Mouse (Mus musculus): Measurements from ENCODE around the gene Pnma1.

The Pnma1 gene

DNA sequence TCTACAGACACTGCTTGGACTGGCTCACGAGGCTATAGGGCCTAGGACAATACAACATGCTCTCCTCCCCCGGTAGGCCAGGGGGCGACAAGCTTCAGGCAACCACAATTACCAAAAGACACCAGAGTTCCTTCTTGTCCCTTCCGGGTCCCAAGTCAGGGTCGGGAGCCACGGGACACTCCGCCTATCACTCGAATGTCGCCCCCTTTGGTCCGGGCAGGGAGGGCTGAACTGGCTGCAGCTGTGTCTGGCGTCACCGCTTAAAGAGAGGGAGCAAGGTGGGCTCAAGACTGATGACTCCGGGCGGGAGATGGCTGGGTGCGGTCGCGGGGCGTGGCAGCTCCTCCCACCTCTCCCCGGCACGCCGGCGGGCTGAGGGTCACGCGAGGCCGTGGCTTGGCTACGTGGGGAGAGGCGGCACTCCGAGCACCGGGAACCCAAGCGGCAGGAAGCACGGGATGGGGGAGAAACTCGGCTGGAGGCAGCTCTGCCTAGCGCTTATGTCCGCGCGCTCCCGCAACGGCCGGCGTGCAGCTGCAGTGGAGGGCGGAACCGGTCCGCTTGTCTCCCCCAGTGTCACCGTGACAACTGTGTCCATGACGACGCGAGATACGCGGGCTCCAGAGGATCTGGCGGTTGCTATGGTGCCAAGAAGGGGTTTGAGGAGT, at the start of gene Pnma1:
Pnma1 (minus strand) TSS at position 536 of the 668 bp plus-strand sequence.
- DNase-seq (ENCODE audit: low spot score), result peak; percentile 76

DNA sequence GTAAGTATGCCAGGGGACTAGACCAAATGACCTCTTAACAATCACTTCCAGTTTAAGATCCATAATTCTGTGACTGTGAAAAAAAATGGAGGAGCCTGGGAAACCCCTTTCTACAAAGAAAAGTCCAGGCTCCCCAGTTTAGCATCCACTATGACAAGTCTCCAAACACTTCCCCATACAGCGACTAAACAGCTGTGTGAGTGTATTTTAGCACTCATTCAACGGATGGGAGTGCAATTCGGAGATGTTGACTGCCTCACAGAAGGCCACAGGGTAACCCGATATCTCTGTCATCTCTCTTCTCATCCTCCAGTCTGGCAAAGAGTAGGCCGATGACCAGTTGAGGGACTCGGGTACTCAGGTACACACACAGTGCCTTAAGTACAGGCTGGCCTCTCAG, 46.9 kb upstream of the Pnma1 start:
- DNase-seq (ENCODE audit: low spot score), result no peak

DNA sequence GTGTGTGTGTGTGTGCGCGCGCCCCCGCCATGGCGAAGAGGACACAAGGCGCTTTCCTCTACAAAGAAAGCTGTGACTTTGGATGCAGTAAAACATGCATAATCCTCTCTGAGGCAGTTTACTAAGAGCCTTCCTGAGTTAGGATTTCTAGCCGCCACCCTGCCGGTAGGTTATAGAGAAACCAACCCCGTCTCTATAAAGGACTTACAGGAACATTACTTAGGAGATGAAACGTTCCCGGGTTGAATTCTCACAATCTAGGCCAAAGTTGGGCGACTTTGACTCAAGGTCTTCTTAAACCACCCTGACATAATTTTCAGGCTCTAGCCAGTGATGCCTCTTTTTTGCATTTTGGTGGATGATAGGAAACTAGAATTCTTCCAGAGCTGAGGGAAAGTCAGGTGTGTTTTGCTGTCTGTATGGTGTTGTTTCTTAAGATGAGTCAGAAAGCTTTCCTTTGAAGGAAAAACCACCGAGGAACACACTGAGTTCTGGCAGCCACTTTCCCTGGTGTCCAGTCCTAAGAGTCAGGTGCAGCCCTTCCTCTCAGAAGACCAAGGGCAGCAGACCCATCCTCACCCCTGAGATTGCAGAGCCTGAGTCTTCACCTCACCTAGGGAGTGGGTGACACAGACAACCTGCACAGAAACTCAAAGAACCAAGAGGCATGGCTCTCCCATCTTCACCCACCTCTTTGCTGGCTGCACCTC, 46.3 kb upstream of the Pnma1 start:
- DNase-seq (ENCODE audit: low spot score), result no peak

DNA sequence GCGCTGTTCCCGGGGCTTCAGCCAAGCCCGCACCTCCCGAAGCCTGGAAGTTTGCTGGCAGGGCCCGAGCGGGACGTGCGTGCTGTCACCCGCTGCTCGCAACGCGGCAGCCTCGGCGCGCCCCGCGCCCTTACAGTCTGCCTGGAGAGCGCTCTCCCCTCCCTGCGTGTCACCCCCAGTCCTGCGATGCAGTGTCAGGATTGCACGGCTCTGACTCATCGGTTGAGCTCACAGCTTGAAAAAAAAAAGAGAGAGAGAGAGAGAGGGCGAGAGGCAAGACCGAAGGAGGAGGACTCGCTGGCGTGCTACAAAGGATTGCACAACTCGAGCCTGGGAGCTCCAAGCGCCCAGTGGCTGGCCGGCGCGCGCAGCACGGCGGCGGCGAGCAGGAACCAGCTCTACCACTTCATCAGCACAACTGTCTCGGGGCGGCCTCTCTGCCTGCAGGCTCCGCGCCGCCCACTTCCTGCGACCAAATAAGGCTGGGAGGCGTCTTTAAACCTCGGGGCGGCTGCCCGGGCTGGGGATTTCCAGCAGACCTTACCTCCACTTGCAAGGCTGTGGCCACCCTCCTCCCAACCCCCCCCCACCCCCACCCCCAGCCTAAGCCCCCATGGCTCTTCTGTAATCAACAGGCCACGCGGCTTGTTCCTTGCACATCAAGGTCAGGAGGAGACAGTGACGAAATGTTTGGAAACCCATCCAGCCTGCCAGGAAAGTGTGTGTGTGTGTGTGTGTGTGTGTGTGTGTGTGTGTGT, 45.5 kb upstream of the Pnma1 start:
- DNase-seq (ENCODE audit: low spot score), result peak; percentile 97

DNA sequence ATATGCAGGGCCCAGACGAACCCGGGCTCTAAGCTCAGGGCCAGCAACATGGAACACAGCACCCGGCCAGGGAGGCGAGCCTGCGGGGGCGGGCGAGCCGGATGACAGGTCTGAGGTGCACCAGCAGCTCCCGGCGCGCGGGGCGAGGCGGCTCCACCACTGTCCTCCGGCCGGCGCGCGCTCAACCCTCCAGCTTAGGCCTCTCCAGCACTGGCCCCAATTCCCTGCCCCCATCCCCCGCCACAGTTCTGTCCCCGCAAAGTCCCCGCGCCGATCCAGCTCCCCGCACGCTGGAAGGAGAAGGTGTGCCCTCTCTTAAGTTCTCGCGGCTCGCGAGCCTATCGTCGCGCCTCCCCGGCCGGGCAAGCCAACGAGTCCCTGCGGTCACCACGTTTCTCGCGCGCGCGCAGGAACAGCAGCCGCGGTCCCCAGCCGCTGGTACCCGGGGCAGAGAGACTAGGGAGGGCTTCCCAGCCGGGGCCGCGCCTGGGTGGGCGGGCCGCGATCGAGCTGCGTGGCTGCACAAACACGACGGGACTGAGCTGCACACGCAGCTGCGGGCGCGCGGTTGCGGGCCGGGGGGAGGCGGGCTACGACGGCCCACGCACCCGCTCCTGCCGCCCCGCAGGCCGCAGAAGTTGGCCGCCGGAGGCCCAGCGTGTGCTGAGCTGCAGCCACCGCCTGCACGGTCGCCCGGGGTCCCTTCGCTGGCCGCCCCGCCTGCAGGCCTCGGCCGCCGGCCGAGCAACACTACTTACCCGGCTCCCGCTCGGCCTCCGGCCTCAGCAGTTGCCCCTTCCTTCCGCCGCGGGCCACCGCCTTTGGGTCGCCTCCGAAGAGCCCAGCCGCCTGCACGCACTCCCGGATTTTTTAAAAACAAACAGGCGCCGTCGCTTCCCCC, 44.7 kb upstream of the Pnma1 start:
- peak; percentile 68 for DNase-seq (ENCODE audit: low spot score)

DNA sequence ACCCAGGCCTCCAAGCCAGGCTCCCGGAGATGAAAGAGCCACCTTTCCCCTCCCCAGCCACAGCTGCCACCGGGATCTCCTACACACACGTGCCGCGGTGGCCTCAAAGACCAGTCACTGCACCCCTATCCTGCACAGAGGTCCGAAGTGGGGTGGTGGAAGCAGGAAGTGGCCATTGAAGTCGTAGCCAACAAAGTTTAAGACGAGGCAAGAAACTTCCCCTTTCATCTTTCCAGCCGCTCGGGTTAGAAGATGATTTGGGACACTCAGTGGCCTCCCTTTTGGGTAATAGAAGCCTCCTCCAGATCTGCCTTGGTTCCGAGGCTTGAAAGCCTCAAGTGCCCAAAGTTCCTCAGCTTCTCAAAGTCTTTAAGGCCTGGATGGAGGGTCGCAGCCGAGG, 44.0 kb upstream of the Pnma1 start:
- DNase-seq (ENCODE audit: low spot score), result no peak

DNA sequence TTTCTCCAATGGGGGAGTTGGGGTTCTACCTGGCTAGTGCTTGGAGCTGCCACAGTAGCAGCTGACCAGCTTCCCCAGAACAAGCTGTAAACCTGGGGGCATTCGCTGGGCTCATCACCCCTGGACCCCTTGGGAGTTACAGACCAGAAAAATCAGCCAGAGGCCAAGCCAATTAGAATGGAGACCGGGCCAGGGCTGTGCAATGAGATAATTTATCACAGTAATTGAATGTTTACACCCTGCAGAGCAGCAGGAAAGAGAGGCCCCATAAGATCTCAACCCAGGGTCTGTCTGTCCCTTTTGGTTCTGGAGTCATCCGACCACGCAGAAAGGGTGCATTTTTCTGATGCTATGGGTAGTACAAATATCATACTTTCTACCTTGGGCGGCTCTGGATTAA, 43.5 kb upstream of the Pnma1 start:
- no peak for DNase-seq (ENCODE audit: low spot score)

DNA sequence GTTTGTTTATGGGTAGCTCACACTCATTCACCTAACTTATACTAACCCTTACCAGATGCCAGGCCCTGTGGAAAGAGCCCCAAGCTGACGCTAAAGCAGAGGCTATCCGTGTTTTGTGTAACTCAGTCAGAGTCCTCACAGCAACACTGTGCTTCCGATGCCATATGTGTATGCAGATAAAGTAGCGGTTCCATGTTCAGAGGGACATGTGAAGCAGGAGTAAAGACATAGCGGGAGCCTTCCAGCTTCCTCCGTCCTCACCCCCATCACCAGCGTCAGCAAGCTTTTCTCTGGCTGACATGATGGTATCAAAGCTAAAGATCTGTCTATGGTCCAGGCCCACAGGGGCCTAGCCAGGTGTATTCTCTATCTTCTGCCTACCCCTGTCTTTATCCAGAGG, 42.9 kb upstream of the Pnma1 start:
- DNase-seq (ENCODE audit: low spot score), result no peak

DNA sequence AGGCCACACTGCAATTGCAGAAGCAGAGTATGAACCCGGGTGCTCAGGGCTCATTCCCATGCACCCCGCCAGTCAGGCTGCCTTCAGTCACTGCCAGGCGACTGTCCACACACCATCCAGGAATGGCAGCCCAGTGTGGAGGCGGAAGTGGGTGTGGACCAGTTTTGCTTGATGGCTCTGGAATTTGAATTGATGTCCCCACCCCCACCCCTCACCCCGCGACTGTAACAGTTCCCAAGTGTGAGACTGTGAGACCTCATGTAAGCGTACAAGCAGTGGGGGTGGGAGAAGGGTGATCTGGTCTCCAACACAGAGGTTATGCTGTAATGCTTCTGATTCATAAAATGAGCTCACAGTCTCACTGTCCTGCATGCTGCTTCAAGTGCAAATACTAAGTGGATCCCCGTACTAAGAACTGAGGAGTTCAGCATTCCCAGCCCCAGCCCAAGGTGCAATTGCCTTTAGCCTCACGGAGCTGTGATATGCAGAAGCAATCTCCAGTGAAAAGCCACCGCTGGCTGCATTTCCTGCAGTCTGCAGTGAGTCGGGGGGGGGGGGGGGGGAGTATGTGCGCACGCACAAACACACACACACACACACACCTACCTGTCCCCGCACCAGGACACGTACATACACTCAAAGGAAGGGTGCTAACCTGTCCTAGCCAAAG, 42.0 kb upstream of the Pnma1 start:
- no peak for DNase-seq (ENCODE audit: low spot score)

DNA sequence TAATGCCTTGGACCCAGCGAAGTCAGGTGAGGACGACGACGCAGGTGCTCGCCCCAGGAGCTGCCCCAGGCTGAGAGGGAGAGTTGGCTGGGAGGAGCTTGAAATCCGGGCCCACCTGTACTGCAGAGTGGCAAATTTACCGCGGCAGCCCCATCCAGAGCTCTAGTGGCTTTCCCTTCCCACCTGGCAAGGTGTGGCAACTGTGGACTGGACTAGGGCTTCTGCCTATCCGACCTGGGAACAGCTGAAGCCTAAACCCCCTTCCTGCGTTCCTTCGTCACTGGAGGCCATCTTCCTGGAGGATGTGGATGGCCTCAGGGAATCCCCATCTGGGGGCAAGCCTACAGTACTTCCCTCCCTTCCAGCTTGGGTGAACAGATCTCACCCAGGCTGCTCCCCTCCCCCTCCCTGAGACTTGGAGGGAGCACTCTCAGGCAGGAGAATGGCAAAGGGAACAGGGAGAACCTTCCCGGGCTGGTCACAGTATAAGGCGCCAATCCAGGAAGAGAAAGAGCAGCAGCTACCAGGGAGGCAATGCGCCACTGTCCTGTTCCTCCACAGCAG, 40.7 kb upstream of the Pnma1 start:
- DNase-seq (ENCODE audit: low spot score), result no peak

DNA sequence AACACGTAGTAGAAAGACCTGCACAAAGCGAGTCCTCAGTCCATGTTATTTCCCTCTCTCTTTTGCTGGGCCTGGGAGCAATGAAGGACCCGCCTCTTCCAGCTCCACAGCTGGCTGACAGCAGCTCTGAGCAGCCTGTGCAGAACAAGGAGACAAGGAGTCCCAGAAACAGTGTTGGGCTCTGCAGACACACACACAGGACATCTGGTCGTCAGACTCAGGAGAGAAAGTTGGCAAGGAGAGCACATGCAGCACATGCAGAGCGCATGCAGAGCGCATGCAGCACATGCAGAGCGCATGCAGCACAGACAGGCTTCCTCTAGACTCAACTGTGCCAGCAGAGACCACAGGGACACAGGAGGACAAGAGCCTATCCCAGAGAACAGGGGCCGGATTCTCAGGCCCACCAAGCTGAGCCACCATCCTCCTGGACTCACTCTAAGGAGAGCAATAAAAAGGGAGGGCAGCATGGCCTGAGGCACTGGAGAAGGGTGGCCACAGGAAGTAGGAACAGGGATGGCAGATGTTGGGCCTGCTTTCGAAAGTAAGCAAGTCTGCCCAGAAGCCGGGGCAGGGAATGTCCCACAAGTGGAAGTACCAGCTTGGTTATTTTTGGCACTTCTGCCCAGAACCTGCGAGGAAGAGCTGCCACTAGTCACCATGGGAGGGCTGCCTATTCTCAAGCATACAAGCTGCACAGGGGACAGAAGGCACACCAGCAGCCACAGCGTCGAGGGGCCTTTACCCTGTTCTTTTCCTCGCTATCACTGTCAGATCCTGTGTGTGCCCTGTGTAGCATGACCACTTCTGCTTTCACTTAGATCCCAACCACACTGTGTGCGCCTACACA, 39.7 kb upstream of the Pnma1 start:
- no peak for DNase-seq (ENCODE audit: low spot score)

DNA sequence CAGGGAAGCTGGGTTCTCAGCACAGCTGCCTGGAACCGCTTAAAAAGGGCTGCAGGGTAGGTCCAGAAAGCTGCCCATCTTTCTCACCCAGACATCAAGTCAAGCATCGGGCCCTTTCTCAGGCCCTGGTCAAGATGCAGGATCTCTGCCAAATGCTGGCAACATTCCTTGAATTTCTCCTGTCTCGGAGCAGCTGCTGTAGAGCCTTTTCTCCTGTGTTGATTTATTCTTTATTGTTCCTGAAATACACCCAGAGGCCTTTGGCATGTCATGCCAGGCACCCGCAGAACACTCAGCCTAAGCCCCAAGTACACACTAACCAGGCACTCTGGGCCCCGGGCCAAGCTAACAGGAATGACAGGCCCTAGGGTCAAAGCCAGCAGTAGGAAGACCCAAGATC, 38.7 kb upstream of the Pnma1 start:
- DNase-seq (ENCODE audit: low spot score), result no peak

DNA sequence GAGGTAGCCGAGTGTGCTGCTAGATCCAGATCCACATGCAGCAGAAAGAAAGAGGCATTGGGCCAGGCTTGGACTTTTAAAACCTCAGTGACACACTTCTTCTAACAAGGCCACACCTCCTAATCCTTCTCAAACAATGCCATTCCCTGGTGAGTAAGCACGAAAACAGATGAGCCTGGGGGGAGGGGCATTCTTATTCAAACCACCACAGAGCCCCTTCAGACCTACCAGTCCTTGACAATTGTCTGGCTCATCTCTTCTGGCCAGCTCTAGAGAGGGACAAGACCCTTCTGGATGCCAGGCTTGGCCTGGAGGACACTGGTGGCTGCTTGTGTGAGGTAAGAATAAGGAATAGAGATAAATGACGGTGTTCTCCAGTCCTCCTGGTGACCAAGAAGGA, 38.2 kb upstream of the Pnma1 start:
- no peak for DNase-seq (ENCODE audit: low spot score)

DNA sequence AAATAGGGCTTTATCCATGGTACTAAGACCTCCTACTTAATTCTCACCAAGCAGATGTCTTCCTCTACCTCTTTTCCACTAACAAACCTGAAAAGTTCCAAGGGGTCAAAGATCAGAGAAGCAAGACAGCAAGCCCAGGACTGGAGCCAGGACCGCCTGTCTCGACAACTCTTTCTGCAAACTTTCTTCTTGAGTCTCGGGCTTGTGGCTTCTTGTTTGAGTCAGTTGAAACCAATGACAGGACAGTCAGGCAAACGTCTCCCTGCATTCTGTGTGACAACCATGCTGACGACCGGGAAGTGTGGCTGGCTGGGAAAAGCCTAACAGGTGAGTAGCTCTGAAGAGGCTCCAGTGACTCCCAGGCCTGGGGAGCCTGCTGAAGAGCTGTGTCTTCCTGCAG, 37.3 kb upstream of the Pnma1 start:
- DNase-seq (ENCODE audit: low spot score), result no peak

DNA sequence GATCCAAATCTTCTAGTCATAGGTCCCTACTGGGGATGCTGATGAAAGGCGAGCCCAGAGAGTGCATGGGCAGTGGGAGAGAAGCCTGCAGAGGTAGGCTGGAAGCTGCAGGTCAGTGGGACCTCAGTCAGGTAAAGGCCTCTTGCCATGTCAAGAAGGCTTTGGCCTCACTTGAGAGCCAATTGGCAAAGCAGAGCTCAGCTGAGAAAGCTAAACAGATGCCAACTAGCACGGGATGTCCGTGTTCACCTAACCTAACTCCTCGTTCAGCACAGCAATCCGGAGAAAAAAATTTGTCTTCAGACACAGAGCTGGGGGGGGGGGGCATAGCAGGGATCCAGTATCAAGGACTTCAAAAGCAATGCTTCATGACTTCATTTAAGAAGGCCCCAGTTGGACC, 36.7 kb upstream of the Pnma1 start:
- no peak for DNase-seq (ENCODE audit: low spot score)

DNA sequence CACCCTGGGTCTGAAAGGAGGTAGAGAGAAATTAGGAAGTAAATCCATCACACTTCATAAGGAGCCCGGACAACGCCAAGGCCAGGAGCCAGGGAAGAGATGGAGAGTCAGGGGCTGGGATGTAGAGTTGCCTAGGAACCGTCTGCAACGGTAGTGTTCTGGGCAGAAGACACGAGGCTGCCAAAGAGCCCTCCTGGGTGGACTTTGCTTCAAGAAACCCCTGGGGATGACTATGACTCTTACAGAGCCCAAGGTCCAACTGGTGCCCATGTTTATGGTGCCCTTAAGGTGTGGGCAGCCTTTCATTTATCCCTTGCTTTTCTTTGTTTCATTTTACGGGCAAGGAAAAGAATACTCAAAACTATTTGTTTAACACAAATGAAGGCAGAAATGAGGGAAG, 33.7 kb upstream of the Pnma1 start:
- DNase-seq (ENCODE audit: low spot score), result no peak

DNA sequence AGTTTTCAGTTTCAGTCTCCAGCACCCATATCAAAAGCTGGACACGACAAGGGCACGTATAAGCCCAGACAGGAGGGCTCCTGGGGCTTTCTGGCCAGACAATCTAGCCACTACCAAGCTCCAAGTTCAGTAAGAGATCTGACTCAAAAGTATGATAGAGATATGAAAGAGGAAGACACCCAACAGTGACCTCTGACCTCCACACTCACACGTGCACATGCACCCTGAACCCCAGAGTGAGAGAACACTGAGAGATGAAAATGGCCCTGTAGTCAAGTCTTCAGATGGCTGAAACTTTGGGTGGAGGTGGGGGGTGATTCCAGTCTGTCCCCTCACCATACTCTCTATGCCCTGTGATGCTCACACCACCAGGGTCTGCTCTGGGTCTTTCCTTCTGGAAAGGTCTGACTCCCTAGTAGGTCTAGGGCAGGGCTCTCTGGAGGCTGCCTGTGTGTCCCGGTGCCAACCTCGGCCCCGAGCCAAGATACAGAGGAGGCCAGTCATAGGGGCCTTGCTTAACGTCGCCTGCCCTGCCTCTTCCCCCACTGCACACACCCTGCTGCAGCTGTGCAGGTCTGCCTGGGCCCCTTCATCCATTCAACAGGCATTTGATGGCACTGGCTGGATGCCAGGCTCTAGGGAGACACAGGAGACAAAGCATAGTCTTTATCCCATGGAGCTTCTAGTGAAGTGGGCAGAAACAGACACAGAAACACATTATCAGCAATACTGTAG, 32.6 kb upstream of the Pnma1 start:
- DNase-seq (ENCODE audit: low spot score), result no peak

DNA sequence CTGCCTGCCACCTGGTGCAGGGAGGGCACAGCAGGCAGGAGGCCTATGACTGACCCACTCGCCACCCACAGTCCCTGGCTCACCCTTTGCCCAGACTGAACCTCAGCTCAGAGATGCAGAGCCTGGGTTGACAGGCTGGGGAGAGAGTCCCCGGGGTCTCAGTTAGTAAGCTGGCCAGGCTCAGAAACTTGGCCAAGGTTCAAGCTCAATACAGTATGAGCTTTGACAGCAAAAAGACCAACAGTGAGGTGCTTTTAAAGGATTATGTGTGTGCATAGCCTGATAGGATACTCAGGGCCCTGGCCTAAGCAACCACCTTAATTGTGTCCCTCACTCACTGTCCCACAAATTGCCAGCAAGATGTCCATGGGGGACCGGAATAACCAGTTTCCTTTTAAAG, 31.8 kb upstream of the Pnma1 start:
- DNase-seq (ENCODE audit: low spot score), result no peak

DNA sequence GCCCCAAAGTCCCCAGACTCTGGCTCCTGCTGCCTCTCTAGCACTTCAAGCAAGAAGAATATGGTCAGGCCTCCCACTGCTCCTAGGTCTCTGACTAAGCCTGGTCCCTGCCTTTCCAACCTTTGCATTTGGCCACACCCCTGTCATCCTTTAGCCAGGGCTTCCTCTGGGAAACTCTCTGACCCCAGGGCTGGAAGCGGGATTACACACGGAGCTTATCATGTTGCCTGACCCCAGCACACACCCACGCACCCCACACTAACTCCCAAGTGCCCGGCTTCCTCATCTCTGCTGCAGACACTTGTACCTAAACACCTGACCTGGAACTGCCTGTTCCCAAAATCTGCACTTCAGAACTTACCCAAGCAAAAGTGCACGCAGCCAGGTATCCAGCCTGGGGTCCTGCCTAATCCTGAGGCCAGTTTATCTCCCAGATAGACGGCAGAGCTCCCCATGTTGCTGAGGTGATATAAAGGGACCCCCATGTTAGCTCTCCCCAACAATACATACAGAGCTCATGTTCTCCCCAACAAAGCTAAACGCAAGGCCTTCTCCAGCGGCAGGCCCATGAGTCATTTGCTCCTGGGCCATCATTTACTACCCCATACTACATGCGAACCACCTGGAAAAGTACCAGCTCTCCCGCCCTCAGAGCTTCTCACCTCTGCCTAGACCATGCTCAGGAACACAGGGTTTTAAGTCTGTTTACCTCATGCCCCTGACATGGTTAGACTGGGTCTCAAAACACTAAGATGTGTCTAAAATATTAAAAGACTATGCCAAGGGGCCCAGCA, 30.6 kb upstream of the Pnma1 start:
- no peak for DNase-seq (ENCODE audit: low spot score)

Measured in yolk sac, embryonic 10.5 days (tissue).